Mouse (Mus musculus) heart, postnatal 0 days (tissue): Measurements from ENCODE around the gene Ttc28.

Source experiments
- CTCF ChIP-seq: IDR thresholded peaks from 2 replicates; pipeline ENCODE4 v1.5.1; 2016; ENCODE audit warnings: antibody characterized with exemption, control low read depth, low read depth
- EP300 ChIP-seq: IDR thresholded peaks from 2 replicates; pipeline ENCODE4 v1.6.1; 2016; ENCODE audit warnings: antibody characterized with exemption, low read depth

DNA sequence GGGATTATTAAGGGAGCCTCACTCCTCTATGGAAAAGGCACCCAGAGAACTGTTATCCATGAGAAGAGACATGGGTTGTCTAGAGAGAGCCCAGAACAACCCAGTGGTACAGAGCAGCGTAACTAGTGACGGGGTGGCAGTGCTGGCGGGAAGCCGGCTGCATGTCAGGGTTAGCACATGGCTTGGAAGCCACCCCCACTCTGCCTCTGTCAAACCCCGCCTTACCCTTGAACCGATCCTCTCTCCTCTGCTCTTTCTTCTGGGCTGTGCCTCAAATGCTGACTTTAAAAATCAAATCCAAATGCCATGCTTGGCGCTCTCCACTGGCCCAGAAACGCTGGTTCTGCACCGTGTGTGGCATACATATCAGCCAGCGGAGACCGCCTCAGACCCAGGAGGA lies 375.2 kb downstream of the Ttc28 start:
- TF ChIP-seq CTCF (no peak), EP300 (no peak)
